Mouse (Mus musculus) heart, embryonic 16.5 days (tissue): ENCODE measurements around the gene Gm12248. TPM values are rescaled to one million over a fixed set of nuclear protein-coding genes. Genes with fewer than 3 reads are reported as not detected.

Source experiments
- ATAC-seq: fragments of 200-750 bp; cut with Nextera tagmentation; replicated peaks from 2 replicates; pipeline ENCODE4 v1.8.0; 2017; ENCODE audit warnings: moderate number of reproducible peaks; ENCODE audit not compliant: insufficient read depth, low FRiP score; ENCODE audit errors: extremely low read depth
- H3K27ac ChIP-seq: fragments of 300-500 bp; sonication (generic); 2 replicates; pipeline ENCODE4 v1.5.1; 2014; ENCODE audit warnings: mild to moderate bottlenecking, low read length, control low read depth, moderate library complexity
- H3K27me3 ChIP-seq: fragments of 300-500 bp; sonication (generic); 2 replicates; pipeline ENCODE4 v1.6.1; 2014; ENCODE audit warnings: low read length, mixed read lengths; ENCODE audit not compliant: control insufficient read depth, insufficient read depth
- H3K36me3 ChIP-seq: fragments of 300-500 bp; sonication (generic); 2 replicates; pipeline ENCODE4 v1.6.1; 2014; ENCODE audit not compliant: control insufficient read depth, insufficient read depth
- H3K4me1 ChIP-seq: fragments of 300-500 bp; sonication (generic); 2 replicates; pipeline ENCODE4 v1.6.1; 2014; ENCODE audit warnings: low read length, mixed read lengths; ENCODE audit not compliant: control insufficient read depth, insufficient read depth
- H3K4me2 ChIP-seq: fragments of 300-500 bp; sonication (generic); 2 replicates; pipeline ENCODE4 v1.6.1; 2014; ENCODE audit warnings: low read depth, mild to moderate bottlenecking, control low read depth, low read length
- H3K4me3 ChIP-seq: fragments of 300-500 bp; sonication (generic); 2 replicates; pipeline ENCODE4 v1.5.1; 2014; ENCODE audit warnings: mild to moderate bottlenecking, control low read depth, low read length
- H3K9ac ChIP-seq: fragments of 300-500 bp; sonication (generic); 2 replicates; pipeline ENCODE4 v1.6.1; 2014; ENCODE audit warnings: low read length, control low read depth
- H3K9me3 ChIP-seq: fragments of 300-500 bp; sonication (generic); replicated peaks from 2 replicates; pipeline ENCODE4 v1.6.1; 2016; ENCODE audit warnings: low read length; ENCODE audit not compliant: control insufficient read depth
- WGBS: fragments of 180-500 bp; shearing (Covaris S2); extraction: QIAGEN DNeasy Blood & Tissue Kit; methylation state at CpG from one replicate; pipeline ENCODE4 v1.1.7; 2014; 5-methylcytosine and 5-hydroxymethylcytosine counted together
- polyA plus RNA-seq: library from polyadenylated mRNA; unstranded; fragments of >200 nt; fragmentation: Nextera tagmentation; extraction: Ambion mirVana; gene quantifications from 2 replicates; pipeline ENCODE4 v1.2.1, GENCODE M21; 2015

The Gm12248 gene
- polyA plus RNA-seq, 1 experiment from 2014 or later, result not detected

- no peaks in the 10 kb centered on the region for H3K27me3 ChIP-seq
- no peak overlapping the region for H3K4me3 ChIP-seq
- H3K9me3 ChIP-seq, result no peaks in the 10 kb centered on the region
- peaks cover 48% of the 10 kb centered on the region for H3K4me1 ChIP-seq
- no peak overlapping the region for H3K27ac ChIP-seq
- no peak overlapping the region for H3K4me2 ChIP-seq
- WGBS, result 69% methylated on average over 6 of the region's 6 CpGs
- ATAC-seq, result no peak
- H3K9ac ChIP-seq, result no peak overlapping the region
- H3K36me3 ChIP-seq, result no peaks in the 10 kb centered on the region
Observed at GRCm38 (mm10) chr11:58031176-58031575, 61.8 kb downstream of the Gm12248 start.

DNA sequence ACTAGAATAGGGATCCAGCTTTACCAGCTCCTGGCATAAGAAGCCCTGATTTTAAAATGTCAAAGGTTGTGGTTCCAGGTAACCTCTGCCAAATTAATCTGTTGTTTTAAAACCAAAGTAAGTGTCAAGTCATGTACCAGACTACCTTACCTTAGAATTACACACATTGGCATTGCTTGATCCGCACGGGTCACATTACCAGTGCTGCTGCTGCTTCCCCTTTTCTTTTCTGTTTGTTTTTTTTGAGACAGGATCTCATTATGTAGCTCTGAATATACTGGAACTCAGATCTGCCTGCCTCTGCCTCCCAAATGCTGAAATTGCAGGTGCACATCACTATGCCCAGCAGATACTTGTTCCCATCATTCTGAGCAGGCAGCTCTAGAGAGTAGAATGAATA, 63.1 kb downstream of the Gm12248 start:
- Histone ChIP-seq H3K9me3 (no peaks in the 10 kb centered on the region), H3K4me2 (no peak overlapping the region), H3K36me3 (no peaks in the 10 kb centered on the region), H3K27me3 (no peaks in the 10 kb centered on the region), H3K9ac (no peak overlapping the region), H3K4me1 (peaks cover 56% of the 10 kb centered on the region), H3K4me3 (no peak overlapping the region), H3K27ac (no peak overlapping the region)
- ATAC-seq, result no peak
- WGBS, result 75% methylated on average over 2 of the region's 2 CpGs

GRCm38 (mm10) chr11:58028981-58029380, 64.0 kb downstream of the Gm12248 start:
- Histone ChIP-seq H3K9ac (no peak overlapping the region), H3K27ac (no peak overlapping the region), H3K9me3 (no peaks in the 10 kb centered on the region), H3K4me2 (no peak overlapping the region), H3K27me3 (no peaks in the 10 kb centered on the region), H3K4me3 (no peak overlapping the region), H3K4me1 (peaks cover 56% of the 10 kb centered on the region), H3K36me3 (no peaks in the 10 kb centered on the region)
- no peak for ATAC-seq
- WGBS, result 88% methylated on average over 1 of the region's 1 CpGs

DNA sequence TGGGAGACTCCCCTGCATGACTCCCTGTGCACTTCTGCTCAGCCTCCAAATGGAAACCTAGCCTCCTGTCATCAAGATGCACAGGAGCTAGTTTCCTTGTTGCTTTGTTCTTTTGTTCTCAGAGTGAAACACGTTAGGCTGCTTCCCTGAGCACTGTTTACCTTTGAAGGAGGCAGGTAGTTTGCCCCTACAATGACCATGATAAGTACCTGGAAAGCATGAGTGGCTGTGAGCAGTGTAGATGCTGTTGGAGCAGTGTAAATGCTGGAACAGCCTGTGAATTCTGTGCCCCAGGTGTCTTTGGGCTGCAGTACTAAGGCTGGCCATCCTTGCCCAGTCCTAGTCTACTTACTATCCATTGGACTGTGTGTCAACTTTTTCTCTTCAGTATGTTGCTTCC, 66.1 kb downstream of the Gm12248 start:
- no peaks in the 10 kb centered on the region for H3K27me3 ChIP-seq
- no peak overlapping the region for H3K27ac ChIP-seq
- peaks cover 43% of the 10 kb centered on the region for H3K4me1 ChIP-seq
- H3K9ac ChIP-seq, result no peak overlapping the region
- H3K9me3 ChIP-seq, result no peaks in the 10 kb centered on the region
- no peak for ATAC-seq
- 61% methylated on average over 1 of the region's 1 CpGs for WGBS
- no peak overlapping the region for H3K4me3 ChIP-seq
- no peaks in the 10 kb centered on the region for H3K36me3 ChIP-seq
- H3K4me2 ChIP-seq, result no peak overlapping the region

GRCm38 (mm10) chr11:58026337-58026736, 66.6 kb downstream of the Gm12248 start:
- H3K9ac ChIP-seq, result no peak overlapping the region
- 55% methylated on average over 3 of the region's 3 CpGs for WGBS
- H3K4me2 ChIP-seq, result no peak overlapping the region
- H3K27me3 ChIP-seq, result no peaks in the 10 kb centered on the region
- no peaks in the 10 kb centered on the region for H3K9me3 ChIP-seq
- H3K4me1 ChIP-seq, result peaks cover 43% of the 10 kb centered on the region
- no peaks in the 10 kb centered on the region for H3K36me3 ChIP-seq
- H3K4me3 ChIP-seq, result no peak overlapping the region
- ATAC-seq, result no peak
- H3K27ac ChIP-seq, result no peak overlapping the region

DNA sequence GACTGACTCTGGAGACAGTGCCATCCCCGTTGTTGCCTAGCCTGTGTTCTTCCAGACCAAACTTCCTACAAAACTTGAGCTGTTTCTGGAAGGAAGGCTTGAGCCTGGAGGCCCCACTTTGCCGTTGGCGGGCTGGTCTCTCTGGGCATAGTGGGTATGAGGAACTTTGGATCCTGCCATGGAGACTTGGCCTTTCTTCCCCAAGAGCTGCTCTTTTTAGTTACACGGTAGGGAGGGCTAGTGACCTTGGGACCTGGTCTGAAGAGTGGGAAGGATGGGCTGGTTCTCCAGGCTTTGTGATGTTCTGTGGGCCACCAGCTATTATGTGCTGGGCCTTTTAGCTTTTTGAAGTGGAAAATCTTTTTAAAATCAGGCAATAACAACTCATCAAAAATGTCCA, 67.1 kb downstream of the Gm12248 start:
- H3K27me3 ChIP-seq, result no peaks in the 10 kb centered on the region
- no peak for ATAC-seq
- H3K9me3 ChIP-seq, result no peaks in the 10 kb centered on the region
- H3K4me3 ChIP-seq, result no peak overlapping the region
- no peak overlapping the region for H3K27ac ChIP-seq
- H3K36me3 ChIP-seq, result no peaks in the 10 kb centered on the region
- H3K4me2 ChIP-seq, result no peak overlapping the region
- 76% methylated on average over 4 of the region's 4 CpGs for WGBS
- H3K4me1 ChIP-seq, result peaks cover 44% of the 10 kb centered on the region
- H3K9ac ChIP-seq, result no peak overlapping the region

GRCm38 (mm10) chr11:58024671-58025070, 68.3 kb downstream of the Gm12248 start:
- ATAC-seq, result no peak
- H3K27ac ChIP-seq, result no peak overlapping the region
- 32% methylated on average over 2 of the region's 2 CpGs for WGBS
- no peak overlapping the region for H3K4me3 ChIP-seq
- H3K4me2 ChIP-seq, result no peak overlapping the region
- no peaks in the 10 kb centered on the region for H3K27me3 ChIP-seq
- H3K4me1 ChIP-seq, result peaks cover 51% of the 10 kb centered on the region
- no peaks in the 10 kb centered on the region for H3K9me3 ChIP-seq
- H3K9ac ChIP-seq, result no peak overlapping the region
- no peaks in the 10 kb centered on the region for H3K36me3 ChIP-seq

- Histone ChIP-seq H3K4me2 (no peak overlapping the region), H3K4me3 (no peak overlapping the region), H3K27ac (no peak overlapping the region), H3K9ac (no peak overlapping the region), H3K36me3 (no peaks in the 10 kb centered on the region), H3K27me3 (no peaks in the 10 kb centered on the region), H3K4me1 (peaks cover 50% of the 10 kb centered on the region), H3K9me3 (no peaks in the 10 kb centered on the region)
- ATAC-seq, result no peak
- WGBS, result 61% methylated on average over 1 of the region's 1 CpGs
Observed at GRCm38 (mm10) chr11:58024271-58024670, 68.7 kb downstream of the Gm12248 start.

GRCm38 (mm10) chr11:58021618-58022017, 71.3 kb downstream of the Gm12248 start:
- Histone ChIP-seq H3K27me3 (no peaks in the 10 kb centered on the region), H3K4me1 (peaks cover 74% of the 10 kb centered on the region), H3K9me3 (no peaks in the 10 kb centered on the region), H3K9ac (no peak overlapping the region), H3K4me3 (no peak overlapping the region), H3K36me3 (no peaks in the 10 kb centered on the region), H3K27ac (peak overlapping the region; percentile 25), H3K4me2 (peak overlapping the region; percentile 20; the same call in 1 of the 2 replicates)
- WGBS, result 19% methylated on average over 2 of the region's 2 CpGs
- no peak for ATAC-seq
